Mouse (Mus musculus) erythroblast, embryonic 14.5 days (primary cell): ENCODE data around the gene Ppp1ca.

Source experiments
- GATA1 ChIP-seq: IDR thresholded peaks from 2 replicates; pipeline ENCODE4 v1.6.1; 2012; ENCODE audit warnings: low read length, inconsistent platforms, mixed read lengths
- TAL1 ChIP-seq: IDR thresholded peaks from 3 replicates; pipeline ENCODE4 v1.6.1; 2012; ENCODE audit warnings: low read length, inconsistent platforms, mixed read lengths

- TF ChIP-seq GATA1 (no peak), TAL1 (no peak)
Measured at GRCm38 (mm10) chr19:4175368-4175947, 16.4 kb upstream of the Ppp1ca start, which contains the start of gene Carns1.
